Comparison of ENCODE assay signal across 8 mouse cellular contexts in the genomic region with DNA sequence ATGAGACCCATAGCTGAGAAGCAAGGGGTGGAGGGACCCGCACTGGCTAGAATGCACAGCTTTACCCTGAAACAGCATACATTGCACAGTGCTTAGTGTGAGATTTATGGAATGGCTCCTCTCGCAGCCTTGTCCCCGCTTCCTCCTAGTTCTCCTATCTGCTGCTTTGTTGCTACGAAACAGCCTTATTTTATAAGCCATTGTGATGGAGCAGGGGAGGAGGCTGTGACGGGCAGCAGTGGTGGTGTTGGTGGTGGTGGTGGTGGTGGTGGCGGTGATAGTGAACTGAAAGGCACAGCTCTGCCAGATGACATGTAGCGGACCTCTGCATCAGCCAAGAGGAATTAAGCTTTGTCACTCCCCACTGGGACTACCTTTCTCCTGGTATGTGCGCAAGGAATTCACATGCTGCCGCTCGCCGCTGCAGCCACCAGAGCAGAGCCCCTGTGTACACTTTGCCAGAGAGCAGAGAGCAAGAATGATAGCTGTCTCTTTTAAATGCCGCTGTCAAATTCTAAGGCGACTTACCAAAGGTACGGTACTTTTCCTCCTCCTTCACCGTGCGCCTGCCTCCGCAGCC.
DNase-seq lines count a peak whose midpoint lies in the region; ATAC-seq and TF ChIP-seq lines count a peak whose summit lies in the region.

No protein-coding gene starts in this region.

- TF ChIP-seq EP300 in liver, postnatal 0 days (IDR thresholded peaks at IDR 0.05; ENCODE audit: low read depth): no peak

- no peaks in the 10 kb centered on the region for H3K9me3 ChIP-seq in heart, embryonic 13.5 days
- H3K9me3 ChIP-seq in embryonic facial prominence, embryonic 14.5 days (ENCODE audit: control insufficient read depth, low read length): no peaks in the 10 kb centered on the region
- no peaks in the 10 kb centered on the region for H3K9me3 ChIP-seq in liver, postnatal 0 days (ENCODE audit: low read length)
- no peaks in the 10 kb centered on the region for H3K9me3 ChIP-seq in stomach, embryonic 16.5 days (replicated peaks; ENCODE audit: control insufficient read depth, low read length)

- TF ChIP-seq POLR2A in kidney, adult 2 months (IDR thresholded peaks at IDR 0.05; ENCODE audit: low read depth, low read length): no peak

- no peaks in the 10 kb centered on the region for H3K27me3 ChIP-seq in heart, embryonic 13.5 days (replicated peaks)
- H3K27me3 ChIP-seq in embryonic facial prominence, embryonic 14.5 days (replicated peaks; ENCODE audit: control insufficient read depth, insufficient read depth, low read length): no peaks in the 10 kb centered on the region
- no peaks in the 10 kb centered on the region for H3K27me3 ChIP-seq in kidney, adult 2 months (replicated peaks; ENCODE audit: control insufficient read depth, insufficient read depth, low read length)
- no peaks in the 10 kb centered on the region for H3K27me3 ChIP-seq in liver, postnatal 0 days (ENCODE audit: insufficient read depth, low read length)
- no peaks in the 10 kb centered on the region for H3K27me3 ChIP-seq in stomach, embryonic 16.5 days (ENCODE audit: control insufficient read depth, insufficient read depth, low read length)

- WGBS in heart, embryonic 13.5 days: 20% methylated on average over 17 of the region's 17 CpGs
- WGBS in embryonic facial prominence, embryonic 14.5 days: 25% methylated on average over 17 of the region's 17 CpGs
- 35% methylated on average over 17 of the region's 17 CpGs for WGBS in kidney, adult 2 months
- WGBS in liver, postnatal 0 days (ENCODE audit: insufficient replicate concordance): 42% methylated on average over 17 of the region's 17 CpGs
- 28% methylated on average over 17 of the region's 17 CpGs for WGBS in stomach, embryonic 16.5 days

- peaks cover 31% of the 10 kb centered on the region for H3K4me1 ChIP-seq in heart, embryonic 13.5 days
- H3K4me1 ChIP-seq in embryonic facial prominence, embryonic 14.5 days (ENCODE audit: control insufficient read depth, insufficient read depth, low read length): peaks cover 15% of the 10 kb centered on the region
- peaks cover 11% of the 10 kb centered on the region; the same call in 1 of the 2 replicates for H3K4me1 ChIP-seq in kidney, adult 2 months (ENCODE audit: control insufficient read depth, insufficient read depth, low read length)
- H3K4me1 ChIP-seq in liver, postnatal 0 days (ENCODE audit: insufficient read depth): no peaks in the 10 kb centered on the region
- H3K4me1 ChIP-seq in stomach, embryonic 16.5 days (ENCODE audit: control insufficient read depth, insufficient read depth, low read length): peaks cover 5% of the 10 kb centered on the region; the same call in 1 of the 2 replicates

- H3K4me3 ChIP-seq in heart, embryonic 13.5 days: peak overlapping the region; percentile 52
- H3K4me3 ChIP-seq in embryonic facial prominence, embryonic 14.5 days (ENCODE audit: low read depth, low read length): peak overlapping the region; percentile 28
- H3K4me3 ChIP-seq in kidney, adult 2 months (ENCODE audit: insufficient read depth, low read depth, low read length): peak overlapping the region; percentile 36
- no peak overlapping the region for H3K4me3 ChIP-seq in liver, postnatal 0 days (ENCODE audit: low read depth, low read length)
- peak overlapping the region; percentile 20 for H3K4me3 ChIP-seq in stomach, embryonic 16.5 days (replicated peaks; ENCODE audit: low read length)

- no peak for DNase-seq in heart, adult 18-20 months
- peak; percentile 45 for DNase-seq in embryonic facial prominence, embryonic 14.5 days (ENCODE audit: low spot score)
- peak; percentile 13 for DNase-seq in kidney, adult 2 months
- no peak for DNase-seq in liver, postnatal 0 days
- DNase-seq in adrenal gland, postnatal 10 days: no peak
- no peak for DNase-seq in adrenal gland, postnatal 25 days

- peak overlapping the region; percentile 72 for H3K9ac ChIP-seq in heart, embryonic 13.5 days
- H3K9ac ChIP-seq in embryonic facial prominence, embryonic 14.5 days (ENCODE audit: low read depth, low read length): peak overlapping the region; percentile 43; the same call in 1 of the 2 replicates
- no peak overlapping the region for H3K9ac ChIP-seq in liver, postnatal 0 days (replicated peaks)
- no peak overlapping the region for H3K9ac ChIP-seq in stomach, embryonic 16.5 days (ENCODE audit: low read length)

- H3K27ac ChIP-seq in heart, embryonic 13.5 days (replicated peaks): no peak overlapping the region; the same call in 1 of the 2 replicates
- H3K27ac ChIP-seq in embryonic facial prominence, embryonic 14.5 days (replicated peaks; ENCODE audit: low read depth, low read length): no peak overlapping the region
- no peak overlapping the region for H3K27ac ChIP-seq in kidney, adult 2 months (ENCODE audit: insufficient read depth, low read depth, low read length)
- H3K27ac ChIP-seq in liver, postnatal 0 days (ENCODE audit: low read depth): no peak overlapping the region
- H3K27ac ChIP-seq in stomach, embryonic 16.5 days (ENCODE audit: low read length): no peak overlapping the region

- peak overlapping the region; percentile 72 for H3K4me2 ChIP-seq in heart, embryonic 13.5 days
- H3K4me2 ChIP-seq in embryonic facial prominence, embryonic 14.5 days (ENCODE audit: low read depth, low read length): peak overlapping the region; percentile 62
- peak overlapping the region; percentile 11; the same call in 1 of the 2 replicates for H3K4me2 ChIP-seq in liver, postnatal 0 days (ENCODE audit: low read depth, low read length)
- peak overlapping the region; percentile 48 for H3K4me2 ChIP-seq in stomach, embryonic 16.5 days (ENCODE audit: low read depth, low read length)

- no peaks in the 10 kb centered on the region for H3K36me3 ChIP-seq in heart, embryonic 13.5 days
- H3K36me3 ChIP-seq in embryonic facial prominence, embryonic 14.5 days (ENCODE audit: control insufficient read depth, insufficient read depth, low read length): no peaks in the 10 kb centered on the region
- H3K36me3 ChIP-seq in kidney, adult 2 months (ENCODE audit: control insufficient read depth, insufficient read depth, low read length): no peaks in the 10 kb centered on the region
- no peaks in the 10 kb centered on the region for H3K36me3 ChIP-seq in liver, postnatal 0 days (replicated peaks; ENCODE audit: insufficient read depth, low read length)
- no peaks in the 10 kb centered on the region for H3K36me3 ChIP-seq in stomach, embryonic 16.5 days (ENCODE audit: control insufficient read depth, insufficient read depth, low read length)

- peak; percentile 42; the same call in 1 of the 2 replicates for ATAC-seq in heart, embryonic 13.5 days (ENCODE audit: extremely low read depth, insufficient number of reproducible peaks, low FRiP score, low TSS enrichment)
- peak; percentile 20; the same call in 1 of the 2 replicates for ATAC-seq in embryonic facial prominence, embryonic 14.5 days (ENCODE audit: low read depth)
- no peak for ATAC-seq in liver, postnatal 0 days
- no peak for ATAC-seq in stomach, embryonic 16.5 days (ENCODE audit: insufficient read depth, low FRiP score)

- TF ChIP-seq CTCF in kidney, adult 2 months (conservative IDR thresholded peaks at IDR 0.05; ENCODE audit: insufficient read depth, insufficient read length, low read depth, low read length): no peak
- no peak for TF ChIP-seq CTCF in liver, postnatal 0 days (IDR thresholded peaks at IDR 0.05; ENCODE audit: low read depth)

Comparison
In these comparisons a context has a peak if more than half of its experiments do, and no peak if none do; other contexts are left out.
1. ATAC-seq: peak in heart, embryonic 13.5 days (single experiment) and embryonic facial prominence, embryonic 14.5 days (single experiment); none in liver, postnatal 0 days (single experiment) and stomach, embryonic 16.5 days (single experiment).
2. H3K4me2 ChIP-seq: peak in every context shown above with its lines; median percentile 72 in heart, embryonic 13.5 days; 62 in embryonic facial prominence, embryonic 14.5 days; 48 in stomach, embryonic 16.5 days; 11 in liver, postnatal 0 days.
3. H3K9ac ChIP-seq: peak in heart, embryonic 13.5 days (single experiment) and embryonic facial prominence, embryonic 14.5 days (single experiment); none in liver, postnatal 0 days (single experiment) and stomach, embryonic 16.5 days (single experiment).
4. DNase-seq: peak in embryonic facial prominence, embryonic 14.5 days (single experiment) and kidney, adult 2 months (single experiment); none in heart, adult 18-20 months (0 of 2), liver, postnatal 0 days (single experiment), adrenal gland, postnatal 10 days (single experiment) and adrenal gland, postnatal 25 days (single experiment).